Mouse (Mus musculus): ENCODE measurements around the gene Baz2b. TPM values are rescaled to one million over a fixed set of nuclear protein-coding genes. Genes with fewer than 3 reads are reported as not detected.

Baz2b gene
- total and polyA plus RNA-seq, 3 experiments = 5.7 to 11.4 TPM; not detected in 1

DNA sequence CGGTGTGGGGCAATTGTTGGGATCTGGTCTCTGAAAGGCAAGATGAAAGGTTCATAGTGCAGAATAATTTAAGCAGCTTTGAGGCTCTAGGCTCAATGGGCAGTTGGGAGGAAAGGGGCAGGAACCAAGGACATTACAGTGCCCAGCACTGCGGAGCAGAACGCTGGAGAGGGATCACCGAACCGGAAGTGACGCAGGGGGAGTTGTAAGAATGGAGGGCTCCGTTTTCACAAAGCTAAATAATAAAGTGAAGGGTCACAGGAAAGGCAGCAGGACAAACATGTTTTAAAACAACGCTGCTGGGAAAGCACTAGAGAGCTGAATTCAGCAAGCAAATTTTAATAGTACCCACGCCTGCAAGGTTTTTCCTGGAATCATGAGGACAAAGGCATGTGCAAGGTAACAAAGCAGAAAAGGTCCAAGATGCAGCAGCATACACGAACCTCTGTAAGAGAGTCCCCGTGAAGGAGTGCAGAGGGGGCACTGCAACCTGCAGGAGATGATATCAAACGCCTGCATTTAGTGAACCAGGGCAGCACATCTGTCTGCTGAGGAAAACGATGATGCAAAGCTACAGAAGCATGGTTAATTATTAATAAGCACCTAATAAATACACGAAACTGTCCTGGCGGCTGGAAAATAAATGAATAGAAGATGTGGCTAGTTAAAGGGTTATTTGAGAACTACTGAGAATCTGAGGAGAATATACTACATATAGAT lies 120.0 kb downstream of the Baz2b start:
- Histone ChIP-seq H3K4me1 (ENCODE audit: control insufficient read depth in 1 of 2, insufficient read depth in 2 of 2, low read length in 2 of 2) (no peaks in the 10 kb centered on the region), H3K9me3 (replicated peaks; ENCODE audit: insufficient read depth, low read length) (no peaks in the 10 kb centered on the region), H3K36me3 (ENCODE audit: control insufficient read depth in 1 of 2, insufficient read depth in 2 of 2, low read length in 2 of 2) (no peaks in the 10 kb centered on the region), H3K27ac (ENCODE audit: control insufficient read depth, low read depth, low read length) (no peak overlapping the region), H3K27me3 (ENCODE audit: control insufficient read depth in 1 of 2, insufficient read depth in 2 of 2, low read length in 2 of 2) (no peaks in the 10 kb centered on the region; a peak in 1 of 4 replicates), H3K4me3 (ENCODE audit: control insufficient read depth in 1 of 2, insufficient read depth in 1 of 2, low read depth in 2 of 2, low read length in 2 of 2) (no peak overlapping the region), H3K9ac (ENCODE audit: control insufficient read depth, low read depth, low read length, poor library complexity, severe bottlenecking) (no peak overlapping the region), H3K79me2 (ENCODE audit: control insufficient read depth, insufficient read depth, low read length, poor library complexity) (no peaks in the 10 kb centered on the region)
- no peak for TF ChIP-seq ETS1 (IDR thresholded peaks at IDR 0.05; ENCODE audit: low read depth, low read length)
- no peak for TF ChIP-seq GABPA (IDR thresholded peaks at IDR 0.05; ENCODE audit: low read depth, low read length)
- TF ChIP-seq TBP (IDR thresholded peaks at IDR 0.05; ENCODE audit: low read depth, low read length) = no peak
- TF ChIP-seq POLR2AphosphoS2 (IDR thresholded peaks at IDR 0.05; ENCODE audit: low read length) = no peak
- TF ChIP-seq ZNF384 (IDR thresholded peaks at IDR 0.05; ENCODE audit: low read depth, low read length) = no peak
- no peak for TF ChIP-seq USF2 (IDR thresholded peaks at IDR 0.05; ENCODE audit: borderline replicate concordance in 1 of 2, insufficient read depth in 1 of 2, low read depth in 1 of 2, low read length in 2 of 2)
- TF ChIP-seq EP300 (IDR thresholded peaks at IDR 0.05; ENCODE audit: low read depth in 1 of 2, low read length in 2 of 2) = no peak
- TF ChIP-seq ELF1 (IDR thresholded peaks at IDR 0.05; ENCODE audit: low read depth, low read length) = no peak
- no peak for TF ChIP-seq ZC3H11A (IDR thresholded peaks at IDR 0.05; ENCODE audit: low read depth, low read length)
- no peak for TF ChIP-seq CHD1 (IDR thresholded peaks at IDR 0.05; ENCODE audit: low read depth, low read length)
- TF ChIP-seq NELFE (IDR thresholded peaks at IDR 0.05; ENCODE audit: low read depth, low read length) = no peak
- TF ChIP-seq MAFK (IDR thresholded peaks at IDR 0.05; ENCODE audit: borderline replicate concordance, low read depth, low read length) = no peak
- no peak for TF ChIP-seq POLR2AphosphoS5 (IDR thresholded peaks at IDR 0.05; ENCODE audit: borderline replicate concordance, low read depth, low read length)
- no peak for TF ChIP-seq MXI1 (IDR thresholded peaks at IDR 0.05; ENCODE audit: low read depth, low read length)
- TF ChIP-seq SMC3 (IDR thresholded peaks at IDR 0.05; ENCODE audit: low read depth, low read length) = no peak
- no peak for TF ChIP-seq SIN3A (IDR thresholded peaks at IDR 0.05; ENCODE audit: low read length)
- no peak for TF ChIP-seq ZKSCAN1 (IDR thresholded peaks at IDR 0.05; ENCODE audit: low read depth, low read length)
- no peak for TF ChIP-seq MEF2A (IDR thresholded peaks at IDR 0.05; ENCODE audit: extremely low read depth, insufficient replicate concordance, low read depth, low read length, poor library complexity, severe bottlenecking)
- no peak for TF ChIP-seq UBTF (IDR thresholded peaks at IDR 0.05; ENCODE audit: borderline replicate concordance, insufficient read depth, low read depth, low read length)
- DNase-seq (ENCODE audit: low read depth, low spot score) = no peak
